Mouse (Mus musculus) midbrain, embryonic 10.5 days (tissue): ENCODE data around the gene Insc. TPM values are rescaled to one million over a fixed set of nuclear protein-coding genes. Genes with fewer than 3 reads are reported as not detected.
A peak's percentile ranks its signal among the peaks of the same experiment; 100 is the strongest.

Source experiments
- DNase-seq: peaks from one replicate; pipeline ENCODE4 v3.0.0-alpha.2; 2017; ENCODE audit warnings: low spot score
- H3K27ac ChIP-seq: fragments of 300-500 bp; sonication (generic); replicated peaks from 2 replicates; pipeline ENCODE4 v1.5.1; 2016; ENCODE audit warnings: mild to moderate bottlenecking
- H3K27me3 ChIP-seq: fragments of 300-500 bp; sonication (generic); 2 replicates; pipeline ENCODE4 v1.6.1; 2016; ENCODE audit warnings: low read depth, mild to moderate bottlenecking; ENCODE audit not compliant: poor library complexity, severe bottlenecking
- H3K36me3 ChIP-seq: fragments of 300-500 bp; sonication (generic); 2 replicates; pipeline ENCODE4 v1.6.1; 2016; ENCODE audit warnings: mild to moderate bottlenecking, moderate library complexity
- H3K4me1 ChIP-seq: fragments of 300-500 bp; sonication (generic); 2 replicates; pipeline ENCODE4 v1.6.1; 2016
- H3K4me3 ChIP-seq: fragments of 300-500 bp; sonication (generic); 2 replicates; pipeline ENCODE4 v1.5.1; 2016; ENCODE audit warnings: mild to moderate bottlenecking, moderate library complexity
- H3K9me3 ChIP-seq: fragments of 300-500 bp; sonication (generic); replicated peaks from 2 replicates; pipeline ENCODE4 v1.6.1; 2016; ENCODE audit warnings: mild to moderate bottlenecking
- WGBS: fragments of 180-500 bp; shearing (Covaris S2); methylation state at CpG from one replicate; pipeline ENCODE4 v1.1.7; 2016; 5-methylcytosine and 5-hydroxymethylcytosine counted together
- polyA plus RNA-seq: library from polyadenylated mRNA; unstranded; fragments of >200 nt; fragmentation: Nextera tagmentation; extraction: Ambion mirVana; gene quantifications from 2 replicates; pipeline ENCODE4 v1.2.1, GENCODE M21; 2016

Insc gene
- polyA plus RNA-seq, 1 experiment from 2014 or later = 2.0 TPM

GRCm38 (mm10) chr7:114808341-114808740, 64.8 kb downstream of the Insc start:
- WGBS = 92% methylated on average over 3 of the region's 3 CpGs
- DNase-seq = no peak
- H3K36me3 ChIP-seq = no peaks in the 10 kb centered on the region
- no peaks in the 10 kb centered on the region for H3K9me3 ChIP-seq
- H3K27me3 ChIP-seq = no peaks in the 10 kb centered on the region
- no peak overlapping the region for H3K4me3 ChIP-seq
- H3K4me1 ChIP-seq = no peaks in the 10 kb centered on the region
- H3K27ac ChIP-seq = no peak overlapping the region

- Histone ChIP-seq H3K27me3 (peaks cover 8% of the 10 kb centered on the region; the same call in 1 of the 2 replicates), H3K4me3 (no peak overlapping the region), H3K4me1 (peaks cover 6% of the 10 kb centered on the region), H3K9me3 (no peaks in the 10 kb centered on the region), H3K27ac (peak overlapping the region; percentile 61), H3K36me3 (no peaks in the 10 kb centered on the region)
- DNase-seq = peak; percentile 88
- WGBS = 11% methylated on average over 6 of the region's 6 CpGs
Measured at GRCm38 (mm10) chr7:114817291-114817806, 73.9 kb downstream of the Insc start.

DNA sequence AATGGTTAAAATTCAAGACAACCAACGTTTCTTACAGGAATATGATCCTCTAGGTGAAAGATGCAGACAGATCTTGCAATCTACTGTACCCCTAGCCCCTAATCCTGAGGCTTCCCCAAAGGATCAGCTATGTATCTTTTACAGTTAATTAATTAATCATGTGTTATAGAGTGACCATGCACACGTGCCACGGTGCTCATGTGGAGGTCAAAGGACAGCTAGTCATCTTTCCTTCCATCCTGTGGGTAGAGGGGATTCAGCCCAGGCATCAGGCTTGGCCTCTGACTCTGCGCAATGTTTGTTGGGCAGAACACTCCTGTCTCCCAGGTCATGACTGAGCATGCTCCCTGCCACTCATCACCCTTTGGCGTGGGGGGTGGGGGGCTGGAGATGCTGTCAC, 74.4 kb downstream of the Insc start:
- Histone ChIP-seq H3K4me3 (no peak overlapping the region), H3K36me3 (no peaks in the 10 kb centered on the region), H3K27me3 (peaks cover 8% of the 10 kb centered on the region; the same call in 1 of the 2 replicates), H3K4me1 (peaks cover 6% of the 10 kb centered on the region), H3K27ac (no peak overlapping the region), H3K9me3 (no peaks in the 10 kb centered on the region)
- DNase-seq = no peak
- 34% methylated on average over 5 of the region's 5 CpGs for WGBS

GRCm38 (mm10) chr7:114818351-114818750, 74.9 kb downstream of the Insc start:
- Histone ChIP-seq H3K9me3 (no peaks in the 10 kb centered on the region), H3K4me3 (no peak overlapping the region), H3K36me3 (no peaks in the 10 kb centered on the region), H3K4me1 (peaks cover 6% of the 10 kb centered on the region), H3K27ac (no peak overlapping the region), H3K27me3 (peaks cover 8% of the 10 kb centered on the region; the same call in 1 of the 2 replicates)
- WGBS = 77% methylated on average over 3 of the region's 3 CpGs
- DNase-seq = no peak

- DNase-seq = no peak
- H3K27ac ChIP-seq = no peak overlapping the region
- H3K4me1 ChIP-seq = peaks cover 6% of the 10 kb centered on the region
- H3K36me3 ChIP-seq = no peaks in the 10 kb centered on the region
- 76% methylated on average over 8 of the region's 8 CpGs for WGBS
- H3K27me3 ChIP-seq = peaks cover 8% of the 10 kb centered on the region; the same call in 1 of the 2 replicates
- H3K4me3 ChIP-seq = no peak overlapping the region
- H3K9me3 ChIP-seq = no peaks in the 10 kb centered on the region
Measured at GRCm38 (mm10) chr7:114818836-114819235, 75.3 kb downstream of the Insc start.

GRCm38 (mm10) chr7:114822736-114823135, 79.2 kb downstream of the Insc start:
- Histone ChIP-seq H3K4me3 (no peak overlapping the region), H3K27ac (no peak overlapping the region), H3K4me1 (no peaks in the 10 kb centered on the region), H3K27me3 (no peaks in the 10 kb centered on the region), H3K36me3 (no peaks in the 10 kb centered on the region), H3K9me3 (no peaks in the 10 kb centered on the region)
- no peak for DNase-seq
- WGBS = 86% methylated on average over 2 of the region's 2 CpGs

DNA sequence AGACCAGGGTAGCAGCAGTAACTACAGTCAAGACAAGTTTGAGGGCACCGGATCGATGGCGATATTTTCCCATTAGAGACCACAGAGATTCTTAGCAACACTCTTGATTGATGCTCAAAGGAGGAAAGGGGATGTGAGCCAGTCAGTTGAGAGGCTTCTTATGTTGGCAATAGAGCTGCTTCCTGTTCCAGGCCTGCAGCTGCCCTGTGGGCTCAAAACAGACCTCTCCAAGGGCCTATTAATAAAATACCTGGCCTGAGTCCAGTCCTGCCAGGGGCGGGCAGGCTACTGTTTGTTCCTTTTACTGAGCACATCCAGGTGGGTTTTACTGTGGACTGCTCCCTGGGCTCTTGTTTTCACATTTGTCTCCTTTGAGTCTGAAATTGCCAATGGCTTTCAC, 83.9 kb downstream of the Insc start:
- 91% methylated on average over 4 of the region's 4 CpGs for WGBS
- Histone ChIP-seq H3K36me3 (no peaks in the 10 kb centered on the region), H3K9me3 (no peaks in the 10 kb centered on the region), H3K4me1 (no peaks in the 10 kb centered on the region), H3K4me3 (no peak overlapping the region), H3K27me3 (no peaks in the 10 kb centered on the region), H3K27ac (no peak overlapping the region)
- DNase-seq = no peak

DNA sequence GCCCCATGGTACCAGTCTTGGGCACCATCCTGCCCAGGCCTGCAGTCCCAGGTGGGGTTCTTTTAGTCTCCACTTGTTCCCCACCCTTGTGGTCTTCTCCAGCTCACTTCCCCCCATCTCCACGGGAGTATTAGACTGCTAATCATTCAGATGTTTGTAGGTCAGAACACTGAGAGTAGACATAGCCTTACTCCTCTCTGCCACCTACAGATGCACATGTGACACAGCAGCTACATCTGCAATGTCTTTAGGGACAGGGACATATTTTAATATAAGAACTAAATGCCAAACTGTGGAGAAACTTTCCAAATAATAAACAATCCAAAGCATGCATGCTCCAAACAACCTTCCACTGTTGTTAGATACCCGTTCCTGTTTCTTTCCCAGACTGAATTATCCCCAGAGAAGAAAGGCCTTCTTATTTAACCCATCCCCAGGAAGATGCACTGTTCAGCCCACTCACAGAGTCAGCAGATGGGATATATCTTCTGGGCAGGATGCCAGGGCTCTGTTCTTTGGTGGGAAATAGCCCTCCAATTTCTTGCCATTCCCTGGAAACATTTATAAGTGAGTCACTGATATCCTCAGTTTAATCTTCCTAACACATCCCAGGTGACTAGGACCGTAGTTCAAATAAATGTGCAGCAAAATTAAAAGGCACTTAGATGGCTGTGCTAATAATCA, 88.9 kb downstream of the Insc start:
- WGBS = 71% methylated on average over 3 of the region's 3 CpGs
- no peak for DNase-seq

DNA sequence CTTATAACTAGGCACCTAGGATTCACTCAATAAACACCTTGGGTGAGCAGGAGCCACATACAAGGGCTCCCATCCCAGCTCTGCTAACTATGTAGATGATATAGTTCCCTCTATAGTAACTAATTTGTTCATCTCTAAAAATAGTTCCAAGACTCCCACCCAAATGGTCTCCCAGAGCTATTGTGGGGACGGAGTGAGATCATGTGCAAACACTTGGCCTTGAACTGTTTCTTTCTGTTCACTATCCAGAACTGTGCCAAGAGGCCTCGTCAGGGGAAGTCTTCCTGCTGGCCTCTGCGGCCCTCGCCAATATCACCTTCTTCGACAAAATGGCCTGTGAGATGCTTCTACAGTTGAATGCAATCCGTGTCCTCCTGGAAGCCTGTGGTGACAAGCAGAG, 91.0 kb downstream of the Insc start:
- Histone ChIP-seq H3K4me3 (no peak overlapping the region), H3K4me1 (no peaks in the 10 kb centered on the region), H3K36me3 (no peaks in the 10 kb centered on the region), H3K27me3 (no peaks in the 10 kb centered on the region), H3K27ac (no peak overlapping the region), H3K9me3 (no peaks in the 10 kb centered on the region)
- 92% methylated on average over 6 of the region's 6 CpGs for WGBS
- no peak for DNase-seq

More for the DNA sequence above, 88.9 kb downstream of the Insc start:
- no peaks in the 10 kb centered on the region for H3K36me3 ChIP-seq
- no peaks in the 10 kb centered on the region for H3K4me1 ChIP-seq
- no peak overlapping the region for H3K27ac ChIP-seq
- no peaks in the 10 kb centered on the region for H3K27me3 ChIP-seq
- H3K9me3 ChIP-seq = no peaks in the 10 kb centered on the region
- no peak overlapping the region for H3K4me3 ChIP-seq

GRCm38 (mm10) chr7:114837268-114837667, 93.8 kb downstream of the Insc start:
- H3K9me3 ChIP-seq = no peaks in the 10 kb centered on the region
- no peaks in the 10 kb centered on the region for H3K27me3 ChIP-seq
- no peak overlapping the region for H3K27ac ChIP-seq
- DNase-seq = no peak
- H3K36me3 ChIP-seq = no peaks in the 10 kb centered on the region
- WGBS = 85% methylated on average over 3 of the region's 3 CpGs
- no peak overlapping the region for H3K4me3 ChIP-seq
- H3K4me1 ChIP-seq = no peaks in the 10 kb centered on the region

DNA sequence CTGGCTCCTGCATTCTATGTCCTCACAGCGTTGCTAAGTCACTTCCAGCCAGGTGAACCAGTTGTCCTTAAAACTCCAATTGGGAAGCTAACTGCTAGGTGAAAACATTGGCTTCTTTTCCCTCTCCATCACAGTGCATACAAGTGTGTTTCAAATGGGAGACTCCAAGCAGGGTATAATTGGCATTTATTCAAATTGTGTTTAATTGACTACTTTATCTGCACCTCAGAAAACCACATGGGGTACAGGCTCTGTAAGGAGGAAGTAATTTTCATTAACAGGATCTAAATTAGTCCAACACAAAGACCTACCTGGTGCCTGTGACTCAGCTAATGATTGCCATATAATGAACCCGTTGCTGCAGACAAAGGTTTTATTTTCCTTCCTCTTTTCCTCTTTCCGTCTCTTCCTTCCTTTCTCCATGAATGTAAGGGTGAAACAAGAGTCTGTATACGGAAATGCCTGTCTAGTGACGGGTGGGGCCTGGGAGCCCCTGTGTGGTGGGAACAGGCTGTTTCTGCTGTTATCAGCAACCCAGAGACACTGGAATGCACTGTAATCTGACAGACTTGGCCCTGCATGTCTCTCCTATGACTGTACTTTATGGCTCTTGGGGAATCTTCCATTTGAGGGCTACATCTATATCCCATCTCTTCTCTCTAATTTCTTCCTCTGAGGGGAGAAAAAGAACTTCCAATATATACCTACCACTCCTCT, 96.7 kb downstream of the Insc start:
- WGBS = 67% methylated on average over 5 of the region's 5 CpGs
- H3K27me3 ChIP-seq = no peaks in the 10 kb centered on the region
- peaks cover 5% of the 10 kb centered on the region for H3K4me1 ChIP-seq
- no peaks in the 10 kb centered on the region for H3K9me3 ChIP-seq
- H3K36me3 ChIP-seq = no peaks in the 10 kb centered on the region
- no peak for DNase-seq
- no peak overlapping the region for H3K27ac ChIP-seq
- no peak overlapping the region for H3K4me3 ChIP-seq

GRCm38 (mm10) chr7:114842644-114843211, 99.2 kb downstream of the Insc start:
- no peak for DNase-seq
- Histone ChIP-seq H3K4me1 (peaks cover 5% of the 10 kb centered on the region), H3K36me3 (no peaks in the 10 kb centered on the region), H3K4me3 (no peak overlapping the region), H3K27ac (peak overlapping the region; percentile 19), H3K9me3 (no peaks in the 10 kb centered on the region), H3K27me3 (no peaks in the 10 kb centered on the region)
- WGBS = 47% methylated on average over 3 of the region's 3 CpGs

DNA sequence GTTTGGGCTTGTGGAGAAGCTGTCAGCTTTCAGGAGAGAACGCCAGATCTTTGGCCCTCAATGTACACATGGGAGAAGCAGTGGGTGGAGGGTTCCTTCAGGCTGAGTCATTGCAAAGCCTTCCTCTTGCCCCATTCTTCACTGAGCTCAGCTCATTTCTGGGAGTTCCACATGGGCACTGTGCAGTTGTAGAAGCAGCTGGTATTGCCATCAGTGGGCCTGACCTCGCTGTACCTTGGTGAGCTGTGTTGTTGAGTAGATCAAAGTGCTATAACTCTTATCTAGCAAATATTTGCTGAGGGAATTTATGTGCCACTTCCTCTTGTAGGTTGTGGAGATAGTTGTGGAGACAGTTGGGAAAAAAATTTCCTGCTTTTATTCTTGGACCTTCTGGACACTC, 103.7 kb downstream of the Insc start:
- no peak for DNase-seq
- H3K4me3 ChIP-seq = no peak overlapping the region
- H3K27ac ChIP-seq = no peak overlapping the region
- H3K27me3 ChIP-seq = no peaks in the 10 kb centered on the region
- no peaks in the 10 kb centered on the region for H3K9me3 ChIP-seq
- no peaks in the 10 kb centered on the region for H3K36me3 ChIP-seq
- 90% methylated on average over 2 of the region's 2 CpGs for WGBS
- peaks cover 5% of the 10 kb centered on the region for H3K4me1 ChIP-seq
